Mouse (Mus musculus) midbrain, postnatal 0 days (tissue): ENCODE measurements around the gene Mgarp. TPM values are rescaled to one million over a fixed set of nuclear protein-coding genes. Genes with fewer than 3 reads are reported as not detected.
"Not testable (repeated sequence)": the region's sequence is repeated elsewhere in the genome, so short reads cannot be mapped to it uniquely, and the experiment has no call there.

Experiments used
- ATAC-seq: fragments of 200-750 bp; cut with Nextera tagmentation; 2 replicates; pipeline ENCODE4 v1.8.0; 2017; ENCODE audit warnings: moderate number of reproducible peaks, mild to moderate bottlenecking, moderate TSS enrichment, moderate library complexity; ENCODE audit not compliant: low FRiP score
- DNase-seq: peaks from one replicate; pipeline ENCODE4 v3.0.0-alpha.2; 2015; ENCODE audit warnings: low spot score
- H3K27ac ChIP-seq: fragments of 300-500 bp; sonication (generic); 2 replicates; pipeline ENCODE4 v1.5.1; 2014; ENCODE audit warnings: low read depth, mild to moderate bottlenecking, low read length, mixed read lengths
- H3K27me3 ChIP-seq: fragments of 300-500 bp; sonication (generic); 2 replicates; pipeline ENCODE4 v1.6.1; 2014; ENCODE audit warnings: low read length, control low read depth, mixed read lengths; ENCODE audit not compliant: insufficient read depth
- H3K36me3 ChIP-seq: fragments of 300-500 bp; sonication (generic); 2 replicates; pipeline ENCODE4 v1.6.1; 2014; ENCODE audit warnings: low read length, control low read depth, mixed read lengths; ENCODE audit not compliant: insufficient read depth
- H3K4me1 ChIP-seq: fragments of 300-500 bp; sonication (generic); 2 replicates; pipeline ENCODE4 v1.6.1; 2014; ENCODE audit warnings: mild to moderate bottlenecking, control low read depth, antibody characterized with exemption, low read length, mixed read lengths; ENCODE audit not compliant: insufficient read depth
- H3K4me2 ChIP-seq: fragments of 300-500 bp; sonication (generic); 2 replicates; pipeline ENCODE4 v1.6.1; 2014; ENCODE audit warnings: low read depth, mild to moderate bottlenecking, low read length, mixed read lengths; ENCODE audit not compliant: poor library complexity, severe bottlenecking
- H3K4me3 ChIP-seq: fragments of 300-500 bp; sonication (generic); 2 replicates; pipeline ENCODE4 v1.5.1; 2014; ENCODE audit warnings: low read depth, mild to moderate bottlenecking, low read length, moderate library complexity
- H3K9ac ChIP-seq: fragments of 300-500 bp; sonication (generic); replicated peaks from 2 replicates; pipeline ENCODE4 v1.6.1; 2014; ENCODE audit warnings: mild to moderate bottlenecking, low read length, moderate library complexity, mixed read lengths; ENCODE audit not compliant: poor library complexity, severe bottlenecking
- H3K9me3 ChIP-seq: fragments of 300-500 bp; sonication (generic); 2 replicates; pipeline ENCODE4 v1.6.1; 2016; ENCODE audit warnings: low read length, control low read depth
- CTCF ChIP-seq: IDR thresholded peaks from 2 replicates; pipeline ENCODE4 v1.5.1; 2016; ENCODE audit warnings: antibody characterized with exemption, mild to moderate bottlenecking
- WGBS: fragments of 180-500 bp; shearing (Covaris S2); extraction: QIAGEN DNeasy Blood & Tissue Kit; methylation state at CpG from one replicate; pipeline ENCODE4 v1.1.7; 2014; 5-methylcytosine and 5-hydroxymethylcytosine counted together
- polyA plus RNA-seq: library from polyadenylated mRNA; unstranded; fragments of >200 nt; fragmentation: Nextera tagmentation; extraction: Ambion mirVana; gene quantifications from 2 replicates; pipeline ENCODE4 v1.2.1, GENCODE M21; 2015
- total RNA-seq: library from RNA; depleted of rRNA; stranded (reverse); fragments of >200 nt; gene quantifications from 2 replicates; pipeline ENCODE4 v1.2.3, GENCODE M21; 2014

The Mgarp gene
- total and polyA plus RNA-seq, 2 experiments from 2014 or later = 0.49 TPM

- DNase-seq = no peak
- Histone ChIP-seq H3K9ac (no peak overlapping the region), H3K27me3 (peaks cover 5% of the 10 kb centered on the region; the same call in 1 of the 2 replicates), H3K36me3 (no peaks in the 10 kb centered on the region), H3K4me2 (no peak overlapping the region), H3K27ac (no peak overlapping the region), H3K9me3 (no peaks in the 10 kb centered on the region), H3K4me3 (no peak overlapping the region), H3K4me1 (0 out of 2 replicates have a peak, but pooled peaks cover 5% of the 10 kb centered on the region)
- no peak for TF ChIP-seq CTCF
- WGBS = 73% methylated on average over 3 of the region's 3 CpGs
- no peak for ATAC-seq
These were observed 42.5 kb downstream of the Mgarp start for GRCm38 (mm10) chr3:51354034-51354427.

- WGBS = 76% methylated on average over 4 of the region's 4 CpGs
- TF ChIP-seq CTCF = peak; percentile 65
- Histone ChIP-seq H3K36me3 (no peaks in the 10 kb centered on the region), H3K9ac (no peak overlapping the region), H3K9me3 (no peaks in the 10 kb centered on the region), H3K27me3 (no peaks in the 10 kb centered on the region), H3K4me3 (no peak overlapping the region), H3K4me2 (no peak overlapping the region), H3K27ac (no peak overlapping the region), H3K4me1 (no peaks in the 10 kb centered on the region)
- ATAC-seq (no peak), DNase-seq (no peak)
These were observed 43.1 kb downstream of the Mgarp start for GRCm38 (mm10) chr3:51353325-51354033.

- no peak overlapping the region for H3K4me2 ChIP-seq
- TF ChIP-seq CTCF = no peak
- no peak for DNase-seq
- WGBS = 37% methylated on average over 3 of the region's 3 CpGs
- no peaks in the 10 kb centered on the region for H3K36me3 ChIP-seq
- H3K27me3 ChIP-seq = no peaks in the 10 kb centered on the region
- ATAC-seq = no peak
- no peak overlapping the region for H3K27ac ChIP-seq
- H3K4me1 ChIP-seq = no peaks in the 10 kb centered on the region
- no peak overlapping the region for H3K9ac ChIP-seq
- H3K4me3 ChIP-seq = no peak overlapping the region
- H3K9me3 ChIP-seq = no peaks in the 10 kb centered on the region
These were observed 45.7 kb downstream of the Mgarp start for GRCm38 (mm10) chr3:51350806-51351205.

- no peak overlapping the region for H3K9ac ChIP-seq
- no peak for TF ChIP-seq CTCF
- ATAC-seq = no peak
- WGBS = 54% methylated on average over 3 of the region's 3 CpGs
- no peaks in the 10 kb centered on the region for H3K4me1 ChIP-seq
- H3K36me3 ChIP-seq = no peaks in the 10 kb centered on the region
- H3K27ac ChIP-seq = no peak overlapping the region
- DNase-seq = no peak
- H3K4me2 ChIP-seq = no peak overlapping the region
- H3K27me3 ChIP-seq = no peaks in the 10 kb centered on the region
- H3K4me3 ChIP-seq = no peak overlapping the region
- no peaks in the 10 kb centered on the region for H3K9me3 ChIP-seq
These were observed 47.8 kb downstream of the Mgarp start for GRCm38 (mm10) chr3:51348646-51349238.

GRCm38 (mm10) chr3:51345017-51345416 is 51.5 kb downstream of the Mgarp start:
- not testable (repeated sequence) for H3K27me3 ChIP-seq, H3K4me3 ChIP-seq, H3K27ac ChIP-seq, ATAC-seq, H3K36me3 ChIP-seq, H3K4me1 ChIP-seq, H3K9me3 ChIP-seq, DNase-seq, H3K4me2 ChIP-seq, H3K9ac ChIP-seq
- 89% methylated on average over 2 of the region's 2 CpGs for WGBS

- H3K4me2 ChIP-seq, H3K4me1 ChIP-seq, H3K27me3 ChIP-seq, H3K36me3 ChIP-seq, DNase-seq, H3K4me3 ChIP-seq, H3K27ac ChIP-seq, ATAC-seq, H3K9me3 ChIP-seq, H3K9ac ChIP-seq: not testable (repeated sequence)
- 91% methylated on average over 6 of the region's 6 CpGs for WGBS
These were observed 52.4 kb downstream of the Mgarp start for GRCm38 (mm10) chr3:51344182-51344581.
